Mouse (Mus musculus): ENCODE measurements around the gene Gm49383. TPM values are rescaled to one million over a fixed set of nuclear protein-coding genes. Genes with fewer than 3 reads are reported as not detected.

Gene Gm49383
- polyA plus RNA-seq, 1 experiment from 2014 or later: 20.0 TPM

DNA sequence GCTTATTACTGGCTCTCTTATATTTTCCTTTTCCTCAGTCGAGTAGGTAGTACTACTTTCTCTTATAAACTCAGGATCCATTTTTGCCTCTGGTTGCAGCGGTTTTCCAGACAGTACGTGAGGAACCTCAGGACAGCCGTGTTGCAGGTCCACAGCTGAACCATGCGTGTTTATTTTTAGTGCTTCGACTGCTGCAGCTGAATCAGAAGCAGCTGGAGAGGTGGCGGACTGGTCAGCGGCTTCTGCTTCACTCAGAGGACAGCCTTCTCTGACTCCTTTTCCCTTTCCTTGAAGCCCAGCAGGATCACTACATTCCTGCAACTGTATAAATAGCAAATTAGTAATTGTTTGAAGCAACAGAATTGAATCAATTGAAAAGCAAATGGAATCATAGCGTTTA is 6.8 kb downstream of the Gm49383 start:
- no peak for ATAC-seq
- H3K4me1 ChIP-seq (replicated peaks; ENCODE audit: control insufficient read depth, insufficient read depth, low read length): peaks cover 15% of the 10 kb centered on the region
- H3K4me3 ChIP-seq (replicated peaks; ENCODE audit: low read length): no peak overlapping the region
- H3K36me3 ChIP-seq (ENCODE audit: control insufficient read depth, insufficient read depth): peaks cover 4% of the 10 kb centered on the region; the same call in 1 of the 2 replicates
- 94% methylated on average over 9 of the region's 9 CpGs for WGBS
- no peak overlapping the region for H3K4me2 ChIP-seq (ENCODE audit: low read length)
- H3K9me3 ChIP-seq (ENCODE audit: control insufficient read depth, low read length): no peaks in the 10 kb centered on the region
- no peak overlapping the region for H3K9ac ChIP-seq (replicated peaks; ENCODE audit: low read depth, low read length)
- H3K27me3 ChIP-seq (replicated peaks; ENCODE audit: control insufficient read depth, insufficient read depth, low read length): no peaks in the 10 kb centered on the region
- H3K27ac ChIP-seq (ENCODE audit: low read length): no peak overlapping the region

DNA sequence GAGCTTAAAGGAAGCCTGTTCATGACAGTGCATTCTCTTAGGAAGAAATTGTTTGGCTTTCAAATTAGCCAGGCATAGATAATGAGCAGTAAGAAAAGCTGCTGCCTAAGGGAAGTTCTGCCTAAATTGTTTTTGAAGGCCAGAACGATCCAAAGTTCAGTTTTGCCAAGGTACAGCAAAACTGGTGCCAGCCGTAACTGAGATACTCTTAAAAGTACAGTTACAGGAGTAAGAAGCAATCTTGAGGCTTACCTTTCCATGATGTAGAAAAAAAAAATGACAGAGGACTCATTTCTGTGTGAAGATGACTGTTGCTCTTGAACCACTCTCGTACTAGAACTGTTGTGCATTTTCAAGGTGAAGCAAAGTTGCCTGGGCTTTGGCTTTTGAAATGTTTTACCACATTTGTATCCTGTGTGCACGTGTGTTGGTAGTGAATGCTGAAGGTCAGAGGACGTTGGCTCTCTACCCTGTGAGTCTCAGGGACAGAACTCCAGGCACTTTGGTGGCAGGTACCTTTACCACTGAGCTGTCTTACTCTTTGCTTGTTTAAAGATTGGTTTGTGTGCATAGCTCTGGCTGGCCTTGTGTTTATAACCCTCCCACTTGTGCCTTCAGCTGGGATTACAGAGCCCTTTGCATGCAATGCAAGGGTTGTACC is 10.0 kb downstream of the Gm49383 start:
- H3K27ac ChIP-seq (ENCODE audit: low read length): no peak overlapping the region
- H3K9me3 ChIP-seq (ENCODE audit: control insufficient read depth, low read length): no peaks in the 10 kb centered on the region
- H3K9ac ChIP-seq (replicated peaks; ENCODE audit: low read depth, low read length): 0 out of 2 replicates have a peak overlapping the region, but pooled peaks have one; percentile 13
- H3K4me2 ChIP-seq (ENCODE audit: low read length): no peak overlapping the region
- no peak overlapping the region for H3K4me3 ChIP-seq (replicated peaks; ENCODE audit: low read length)
- H3K27me3 ChIP-seq (replicated peaks; ENCODE audit: control insufficient read depth, insufficient read depth, low read length): no peaks in the 10 kb centered on the region
- H3K36me3 ChIP-seq (ENCODE audit: control insufficient read depth, insufficient read depth): peaks cover 7% of the 10 kb centered on the region
- H3K4me1 ChIP-seq (replicated peaks; ENCODE audit: control insufficient read depth, insufficient read depth, low read length): peaks cover 24% of the 10 kb centered on the region
- WGBS: 56% methylated on average over 5 of the region's 5 CpGs
- ATAC-seq: no peak

GRCm38 (mm10) chr12:69185371-69185770 is 11.5 kb downstream of the Gm49383 start:
- Histone ChIP-seq H3K27me3 (replicated peaks; ENCODE audit: control insufficient read depth, insufficient read depth, low read length) (no peaks in the 10 kb centered on the region), H3K9me3 (ENCODE audit: control insufficient read depth, low read length) (no peaks in the 10 kb centered on the region), H3K9ac (replicated peaks; ENCODE audit: low read depth, low read length) (peak overlapping the region; percentile 94; the same call in 1 of the 2 replicates), H3K4me2 (ENCODE audit: low read length) (peak overlapping the region; percentile 98), H3K27ac (ENCODE audit: low read length) (no peak overlapping the region), H3K4me1 (replicated peaks; ENCODE audit: control insufficient read depth, insufficient read depth, low read length) (peaks cover 24% of the 10 kb centered on the region), H3K36me3 (ENCODE audit: control insufficient read depth, insufficient read depth) (peaks cover 6% of the 10 kb centered on the region; the same call in 1 of the 2 replicates), H3K4me3 (replicated peaks; ENCODE audit: low read length) (peak overlapping the region; percentile 94)
- 79% methylated on average over 7 of the region's 7 CpGs for WGBS
- no peak for ATAC-seq

GRCm38 (mm10) chr12:69184342-69185295 is 12.3 kb downstream of the Gm49383 start:
- Histone ChIP-seq H3K9me3 (ENCODE audit: control insufficient read depth, low read length) (no peaks in the 10 kb centered on the region), H3K4me2 (ENCODE audit: low read length) (peak overlapping the region; percentile 98), H3K27ac (ENCODE audit: low read length) (peak overlapping the region; percentile 84), H3K27me3 (replicated peaks; ENCODE audit: control insufficient read depth, insufficient read depth, low read length) (no peaks in the 10 kb centered on the region), H3K4me3 (replicated peaks; ENCODE audit: low read length) (peak overlapping the region; percentile 94), H3K4me1 (replicated peaks; ENCODE audit: control insufficient read depth, insufficient read depth, low read length) (peaks cover 24% of the 10 kb centered on the region), H3K9ac (replicated peaks; ENCODE audit: low read depth, low read length) (peak overlapping the region; percentile 94), H3K36me3 (ENCODE audit: control insufficient read depth, insufficient read depth) (peaks cover 6% of the 10 kb centered on the region; the same call in 1 of the 2 replicates)
- 2% methylated on average over 83 of the region's 86 CpGs for WGBS
- ATAC-seq: peak; percentile 69

DNA sequence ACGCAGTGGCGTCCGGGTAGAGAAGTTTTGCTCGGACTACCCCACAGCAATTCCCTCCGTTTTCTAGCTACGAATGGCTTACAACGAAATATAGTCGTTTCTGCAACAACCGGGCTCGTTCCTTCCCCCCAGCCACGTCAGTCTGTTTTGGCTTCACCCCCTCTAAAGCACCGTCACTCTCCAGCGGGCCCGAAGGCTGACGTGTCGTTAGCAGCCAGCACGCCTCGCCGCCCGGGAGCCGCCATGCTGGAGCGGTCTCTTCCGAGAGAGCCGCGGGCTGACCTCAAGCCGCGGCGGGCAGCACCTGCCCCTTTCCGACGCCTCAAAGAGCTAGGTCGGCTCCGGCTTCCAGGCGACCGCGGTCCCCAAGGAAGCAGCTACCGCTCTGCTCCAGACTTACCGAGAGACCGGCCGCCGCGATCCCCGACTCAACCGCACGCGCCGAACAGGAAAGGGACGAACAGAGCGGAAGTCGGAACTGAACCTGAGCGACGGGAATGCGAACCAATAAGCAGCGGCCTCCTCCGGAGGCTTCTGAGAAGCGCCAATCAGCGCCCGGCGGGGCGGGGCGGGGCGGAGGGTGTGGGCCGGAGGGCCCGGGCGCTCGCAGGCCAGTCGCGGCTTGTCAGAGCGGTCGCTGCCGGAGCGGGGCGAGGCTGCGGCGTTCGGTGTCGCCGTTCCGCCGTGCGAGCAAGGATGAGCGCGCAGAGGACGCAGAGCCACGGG is 13.2 kb downstream of the Gm49383 start, which contains the start of the genes Rpl36al and Mgat2:
Gene Rpl36al, minus strand, starts transcription at position 501 of the 726 bp plus-strand sequence.
Gene Mgat2, plus strand, starts transcription at position 575 of the 726 bp plus-strand sequence.
- Histone ChIP-seq H3K27ac (ENCODE audit: low read length) (peak within 1 kb of the TSS; percentile 84), H3K4me2 (ENCODE audit: low read length) (peak within 1 kb of the TSS; percentile 98), H3K4me1 (replicated peaks; ENCODE audit: control insufficient read depth, insufficient read depth, low read length) (peaks cover 24% of the 10 kb centered on the region), H3K27me3 (replicated peaks; ENCODE audit: control insufficient read depth, insufficient read depth, low read length) (no peaks in the 10 kb centered on the region), H3K36me3 (ENCODE audit: control insufficient read depth, insufficient read depth) (peaks cover 6% of the 10 kb centered on the region; the same call in 1 of the 2 replicates), H3K9me3 (ENCODE audit: control insufficient read depth, low read length) (no peaks in the 10 kb centered on the region), H3K9ac (replicated peaks; ENCODE audit: low read depth, low read length) (peak within 1 kb of the TSS; percentile 94), H3K4me3 (replicated peaks; ENCODE audit: low read length) (peak within 1 kb of the TSS; percentile 94)
- WGBS: under 1% methylated on average over 83 of the region's 84 CpGs
- peak; percentile 99 for ATAC-seq

- WGBS: 86% methylated on average over 4 of the region's 4 CpGs
- Histone ChIP-seq H3K4me3 (replicated peaks; ENCODE audit: low read length) (no peak overlapping the region), H3K27ac (ENCODE audit: low read length) (no peak overlapping the region), H3K9ac (replicated peaks; ENCODE audit: low read depth, low read length) (no peak overlapping the region), H3K9me3 (ENCODE audit: control insufficient read depth, low read length) (no peaks in the 10 kb centered on the region), H3K36me3 (ENCODE audit: control insufficient read depth, insufficient read depth) (peaks cover 6% of the 10 kb centered on the region; the same call in 1 of the 2 replicates), H3K27me3 (replicated peaks; ENCODE audit: control insufficient read depth, insufficient read depth, low read length) (no peaks in the 10 kb centered on the region), H3K4me1 (replicated peaks; ENCODE audit: control insufficient read depth, insufficient read depth, low read length) (peaks cover 18% of the 10 kb centered on the region), H3K4me2 (ENCODE audit: low read length) (no peak overlapping the region)
- ATAC-seq: no peak
Measured at GRCm38 (mm10) chr12:69181800-69182199, 15.1 kb downstream of the Gm49383 start.

- peaks cover 6% of the 10 kb centered on the region for H3K4me1 ChIP-seq (replicated peaks; ENCODE audit: control insufficient read depth, insufficient read depth, low read length)
- no peak overlapping the region for H3K4me2 ChIP-seq (ENCODE audit: low read length)
- no peak for ATAC-seq
- no peak overlapping the region for H3K4me3 ChIP-seq (replicated peaks; ENCODE audit: low read length)
- H3K27me3 ChIP-seq (replicated peaks; ENCODE audit: control insufficient read depth, insufficient read depth, low read length): no peaks in the 10 kb centered on the region
- no peak overlapping the region for H3K27ac ChIP-seq (ENCODE audit: low read length)
- H3K9me3 ChIP-seq (ENCODE audit: control insufficient read depth, low read length): no peaks in the 10 kb centered on the region
- H3K36me3 ChIP-seq (ENCODE audit: control insufficient read depth, insufficient read depth): peaks cover 6% of the 10 kb centered on the region; the same call in 1 of the 2 replicates
- no peak overlapping the region for H3K9ac ChIP-seq (replicated peaks; ENCODE audit: low read depth, low read length)
- WGBS: 76% methylated on average over 12 of the region's 12 CpGs
Measured at GRCm38 (mm10) chr12:69179371-69179770, 17.5 kb downstream of the Gm49383 start.

DNA sequence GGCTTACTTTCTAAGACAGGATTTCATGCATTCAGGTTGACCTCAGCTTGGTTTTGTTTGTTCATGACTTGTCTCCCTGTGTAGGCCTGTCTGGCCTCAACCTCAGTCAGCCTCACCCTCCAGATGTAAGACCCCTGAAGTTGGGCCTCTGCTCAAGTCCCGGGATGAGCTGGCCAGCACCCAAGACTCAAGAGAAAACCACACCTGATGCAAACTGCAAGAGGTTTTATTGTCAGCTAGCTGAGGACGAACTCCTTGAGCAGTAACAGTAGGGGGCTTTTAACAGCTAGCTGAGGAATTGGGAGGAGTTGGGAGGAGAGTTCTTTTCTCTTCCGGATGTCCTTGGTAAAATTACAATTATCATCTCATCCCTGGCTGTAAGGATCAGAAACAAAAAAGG is 19.4 kb downstream of the Gm49383 start:
- Histone ChIP-seq H3K4me2 (ENCODE audit: low read length) (no peak overlapping the region), H3K27me3 (replicated peaks; ENCODE audit: control insufficient read depth, insufficient read depth, low read length) (no peaks in the 10 kb centered on the region), H3K27ac (ENCODE audit: low read length) (no peak overlapping the region), H3K4me1 (replicated peaks; ENCODE audit: control insufficient read depth, insufficient read depth, low read length) (no peaks in the 10 kb centered on the region), H3K4me3 (replicated peaks; ENCODE audit: low read length) (no peak overlapping the region), H3K9me3 (ENCODE audit: control insufficient read depth, low read length) (no peaks in the 10 kb centered on the region), H3K9ac (replicated peaks; ENCODE audit: low read depth, low read length) (no peak overlapping the region), H3K36me3 (ENCODE audit: control insufficient read depth, insufficient read depth) (peaks cover 5% of the 10 kb centered on the region; the same call in 1 of the 2 replicates)
- 71% methylated on average over 3 of the region's 3 CpGs for WGBS
- no peak for ATAC-seq
